Mouse (Mus musculus) small intestine, adult 2 months (tissue): ENCODE measurements around the gene Acod1. TPM values are rescaled to one million over a fixed set of nuclear protein-coding genes. Genes with fewer than 3 reads are reported as not detected.

Experiments used
- H3K27ac ChIP-seq: fragments of 200-500 bp; 2 replicates; pipeline ENCODE4 v1.5.1; 2012; ENCODE audit warnings: low read depth, low read length, control low read depth, inconsistent platforms; ENCODE audit not compliant: insufficient read depth
- H3K27me3 ChIP-seq: fragments of 200-500 bp; 2 replicates; pipeline ENCODE4 v1.6.1; 2012; ENCODE audit warnings: mild to moderate bottlenecking, moderate library complexity, low read length, inconsistent platforms; ENCODE audit not compliant: control insufficient read depth, insufficient read depth
- H3K36me3 ChIP-seq: fragments of 200-500 bp; 2 replicates; pipeline ENCODE4 v1.6.1; 2012; ENCODE audit warnings: mild to moderate bottlenecking, low read length, control low read depth, inconsistent platforms; ENCODE audit not compliant: control insufficient read depth, insufficient read depth
- H3K4me1 ChIP-seq: fragments of 200-500 bp; 2 replicates; pipeline ENCODE4 v1.6.1; 2012; ENCODE audit warnings: low read length, inconsistent platforms, mixed read lengths; ENCODE audit not compliant: control insufficient read depth, insufficient read depth, insufficient read length
- H3K4me3 ChIP-seq: fragments of 200-500 bp; 2 replicates; pipeline ENCODE4 v1.5.1; 2012; ENCODE audit warnings: low read depth, mild to moderate bottlenecking, control low read depth, inconsistent platforms, low read length, moderate library complexity
- CTCF ChIP-seq: fragments of 200-500 bp; IDR thresholded peaks from 2 replicates; pipeline ENCODE4 v1.5.1; 2012; ENCODE audit warnings: low read depth, mild to moderate bottlenecking, control low read depth, inconsistent platforms, low read length, moderate library complexity, mixed read lengths; ENCODE audit not compliant: insufficient replicate concordance, insufficient read length; ENCODE audit errors: extremely low read depth
- POLR2A ChIP-seq: fragments of 200-500 bp; IDR thresholded peaks from 2 replicates; pipeline ENCODE4 v1.6.1; 2012; ENCODE audit warnings: low read depth, mild to moderate bottlenecking, control low read depth, inconsistent platforms, low read length, moderate library complexity
- WGBS: fragments of 180-500 bp; shearing (Covaris S2); methylation state at CpG from one replicate; pipeline ENCODE4 v1.1.7; 2018; 5-methylcytosine and 5-hydroxymethylcytosine counted together
- polyA plus RNA-seq: library from polyadenylated mRNA; depleted of rRNA; stranded (reverse); fragments of >200 nt; gene quantifications from 2 replicates; pipeline ENCODE4 v1.2.3, GENCODE M21; 2012

Acod1 gene
- polyA plus RNA-seq, 1 experiment, result 0.22 TPM

- Histone ChIP-seq H3K27ac (no peak overlapping the region), H3K27me3 (no peaks in the 10 kb centered on the region), H3K36me3 (peaks cover 18% of the 10 kb centered on the region), H3K4me3 (no peak overlapping the region), H3K4me1 (peaks cover 7% of the 10 kb centered on the region)
- no peak for TF ChIP-seq CTCF
- no peak for TF ChIP-seq POLR2A
- 94% methylated on average over 8 of the region's 8 CpGs for WGBS
Observed at GRCm38 (mm10) chr14:103095826-103096225, 49.0 kb downstream of the Acod1 start.

GRCm38 (mm10) chr14:103096621-103097020, 49.8 kb downstream of the Acod1 start:
- H3K27ac ChIP-seq, result no peak overlapping the region
- TF ChIP-seq CTCF (no peak), POLR2A (no peak)

GRCm38 (mm10) chr14:103098213-103098586, 51.4 kb downstream of the Acod1 start:
- Histone ChIP-seq H3K36me3 (peaks cover 7% of the 10 kb centered on the region), H3K27ac (peak overlapping the region; percentile 79), H3K4me3 (peak overlapping the region; percentile 97), H3K27me3 (no peaks in the 10 kb centered on the region), H3K4me1 (peaks cover 20% of the 10 kb centered on the region)
- 1% methylated on average over 2 of the region's 2 CpGs for WGBS
- TF ChIP-seq CTCF (no peak), POLR2A (no peak)

More at GRCm38 (mm10) chr14:103096621-103097020, 49.8 kb downstream of the Acod1 start:
- peaks cover 13% of the 10 kb centered on the region for H3K36me3 ChIP-seq
- peak overlapping the region; percentile 8; the same call in 1 of the 2 replicates for H3K4me3 ChIP-seq
- H3K4me1 ChIP-seq, result peaks cover 10% of the 10 kb centered on the region
- no peaks in the 10 kb centered on the region for H3K27me3 ChIP-seq
- 58% methylated on average over 6 of the region's 6 CpGs for WGBS

- Histone ChIP-seq H3K27me3 (no peaks in the 10 kb centered on the region), H3K4me1 (peaks cover 20% of the 10 kb centered on the region), H3K4me3 (peak overlapping the region; percentile 97), H3K27ac (peak overlapping the region; percentile 98), H3K36me3 (peaks cover 7% of the 10 kb centered on the region)
- WGBS, result 1% methylated on average over 86 of the region's 86 CpGs
- TF ChIP-seq POLR2A (peak; percentile 48), CTCF (0 out of 2 replicates have a peak, but pooled peaks have one; percentile 6)
Observed at GRCm38 (mm10) chr14:103098587-103099235, 51.9 kb downstream of the Acod1 start.

GRCm38 (mm10) chr14:103099238-103099933, 52.6 kb downstream of the Acod1 start, which contains the start of gene Fbxl3:
Fbxl3 (minus strand) TSS chr14:103099566.
- WGBS, result under 1% methylated on average over 88 of the region's 88 CpGs
- H3K27ac ChIP-seq, result peak within 1 kb of the TSS; percentile 98
- peaks cover 7% of the 10 kb centered on the region for H3K36me3 ChIP-seq
- TF ChIP-seq CTCF, result no peak
- peak; percentile 38; the same call in 1 of the 2 replicates for TF ChIP-seq POLR2A
- H3K27me3 ChIP-seq, result no peaks in the 10 kb centered on the region
- peaks cover 20% of the 10 kb centered on the region for H3K4me1 ChIP-seq
- H3K4me3 ChIP-seq, result peak within 1 kb of the TSS; percentile 97

GRCm38 (mm10) chr14:103100296-103100695, 53.5 kb downstream of the Acod1 start:
- Histone ChIP-seq H3K27me3 (no peaks in the 10 kb centered on the region), H3K27ac (no peak overlapping the region), H3K4me3 (no peak overlapping the region), H3K36me3 (peaks cover 3% of the 10 kb centered on the region), H3K4me1 (peaks cover 17% of the 10 kb centered on the region)
- no peak for TF ChIP-seq CTCF
- no peak for TF ChIP-seq POLR2A
- WGBS, result 80% methylated on average over 13 of the region's 13 CpGs

- Histone ChIP-seq H3K4me1 (peaks cover 17% of the 10 kb centered on the region), H3K27ac (peak overlapping the region; percentile 82), H3K27me3 (no peaks in the 10 kb centered on the region), H3K36me3 (peaks cover 3% of the 10 kb centered on the region; the same call in 1 of the 2 replicates), H3K4me3 (no peak overlapping the region)
- TF ChIP-seq CTCF (no peak), POLR2A (no peak)
- WGBS, result 55% methylated on average over 3 of the region's 3 CpGs
Observed at GRCm38 (mm10) chr14:103101171-103101570, 54.4 kb downstream of the Acod1 start.
